Mouse (Mus musculus): Measurements from ENCODE around the gene Lrrc4.

Gene Lrrc4

DNA sequence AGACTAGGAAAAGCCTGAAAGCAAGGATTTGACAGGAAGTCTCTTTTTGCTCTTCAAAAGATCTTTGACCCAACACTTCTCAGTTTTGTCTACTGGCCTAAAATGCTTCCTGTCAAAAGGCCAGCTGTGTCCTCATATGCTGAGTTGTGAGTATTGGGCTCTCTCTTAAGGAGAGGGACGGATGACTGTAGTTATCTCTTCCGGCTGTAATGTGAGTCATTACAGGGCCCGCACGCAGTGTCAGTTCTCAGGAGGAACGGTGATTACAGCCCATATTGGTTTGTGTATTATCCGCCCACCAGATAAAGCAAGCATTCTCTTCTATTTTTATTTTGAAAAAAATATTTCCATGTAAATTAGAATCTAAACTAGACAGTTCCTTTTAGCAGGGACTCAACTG lies 209.0 kb downstream of the Lrrc4 start:
- DNase-seq (ENCODE audit: low read depth in 1 of 2, low spot score in 2 of 2) = no peak

GRCm38 (mm10) chr6:28621961-28622360 lies 209.6 kb downstream of the Lrrc4 start:
- no peak for DNase-seq (ENCODE audit: low read depth in 1 of 2, low spot score in 2 of 2)

DNA sequence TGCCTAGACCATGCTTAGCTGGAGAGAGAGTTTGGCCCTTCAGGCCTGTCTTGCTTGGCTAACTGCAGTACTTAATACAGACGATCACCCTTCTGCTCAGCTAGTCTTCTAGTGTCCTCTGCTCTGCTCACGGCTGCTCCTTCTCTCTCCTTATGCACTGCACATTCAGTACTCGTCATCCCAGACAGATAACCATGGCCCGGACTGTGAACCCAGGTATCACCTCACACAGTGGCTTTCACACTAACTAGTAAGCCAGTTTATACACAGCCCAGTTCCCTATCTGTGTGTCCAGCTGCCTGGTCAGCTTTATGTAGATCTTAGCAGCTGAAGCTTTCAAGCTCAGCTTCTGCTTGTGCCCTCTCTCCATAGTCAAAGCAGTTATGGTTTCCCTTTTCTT lies 210.1 kb downstream of the Lrrc4 start:
- DNase-seq (ENCODE audit: low read depth in 1 of 2, low spot score in 2 of 2) = no peak

DNA sequence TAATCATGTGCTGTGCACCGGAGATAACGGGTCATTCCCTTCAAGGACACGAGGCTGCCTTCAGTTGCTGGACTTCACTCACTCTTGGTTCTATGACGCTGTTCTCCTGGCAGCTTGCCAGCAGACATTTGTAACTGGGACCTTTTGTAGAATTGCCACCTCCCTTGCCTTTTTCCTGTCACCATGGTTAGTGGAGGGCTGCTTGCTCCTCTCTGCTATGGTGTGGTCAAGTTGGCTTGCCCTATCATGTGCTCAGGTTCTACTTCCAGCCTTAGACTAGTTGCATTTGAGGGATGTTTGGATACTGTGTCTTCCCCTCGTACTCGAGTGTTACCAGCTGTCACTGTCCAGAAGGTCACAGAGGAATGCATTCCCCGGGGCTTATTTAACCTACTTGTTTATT lies 212.8 kb downstream of the Lrrc4 start:
- DNase-seq (ENCODE audit: low read depth in 1 of 2, low spot score in 2 of 2) = no peak

DNA sequence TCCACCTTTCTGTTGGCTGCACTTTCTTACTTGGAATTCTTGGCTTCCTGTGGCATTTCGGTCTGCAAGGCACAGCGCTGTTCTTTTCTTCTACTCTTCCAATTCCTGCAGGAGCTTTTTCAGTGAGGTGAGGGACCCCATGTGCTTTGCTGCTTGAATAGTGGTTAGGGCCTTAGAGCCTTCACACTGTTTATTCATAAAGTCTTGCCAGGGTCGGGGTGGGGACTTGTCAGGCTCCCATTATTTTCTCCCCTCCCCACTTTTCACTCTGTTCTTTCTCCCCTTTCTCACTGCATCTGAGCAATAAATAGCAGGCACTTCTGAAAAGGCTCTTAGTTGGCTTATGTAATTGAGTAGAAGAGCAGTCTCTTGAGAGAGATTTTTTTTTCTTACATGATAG lies 213.2 kb downstream of the Lrrc4 start:
- no peak for DNase-seq (ENCODE audit: low read depth in 1 of 2, low spot score in 2 of 2)

GRCm38 (mm10) chr6:28615966-28616365 lies 215.6 kb downstream of the Lrrc4 start:
- DNase-seq (ENCODE audit: low read depth in 1 of 2, low spot score in 2 of 2) = no peak

DNA sequence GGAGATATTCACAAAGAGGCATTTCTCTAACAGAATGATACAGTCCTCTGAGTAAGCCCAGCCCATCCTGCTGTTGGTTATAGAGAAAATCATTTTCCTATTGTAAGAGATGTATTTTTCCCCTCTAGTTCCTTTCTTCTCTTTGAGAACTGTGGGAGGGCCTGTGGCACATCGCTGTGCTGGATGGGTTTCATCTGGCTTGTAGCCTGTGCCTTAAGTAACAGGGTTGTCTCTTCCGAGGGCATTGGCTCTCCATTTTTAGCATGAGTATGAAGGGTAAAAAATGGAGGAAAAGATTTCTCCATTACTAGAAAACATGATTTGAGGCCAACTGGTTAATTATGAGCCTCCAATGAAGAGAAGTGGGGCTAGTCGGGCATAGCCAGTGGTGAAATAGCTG lies 216.1 kb downstream of the Lrrc4 start:
- DNase-seq (ENCODE audit: low read depth in 1 of 2, low spot score in 2 of 2) = no peak

- DNase-seq (ENCODE audit: low read depth in 1 of 2, low spot score in 2 of 2) = no peak
Observed at GRCm38 (mm10) chr6:28614856-28615255, 216.7 kb downstream of the Lrrc4 start.

DNA sequence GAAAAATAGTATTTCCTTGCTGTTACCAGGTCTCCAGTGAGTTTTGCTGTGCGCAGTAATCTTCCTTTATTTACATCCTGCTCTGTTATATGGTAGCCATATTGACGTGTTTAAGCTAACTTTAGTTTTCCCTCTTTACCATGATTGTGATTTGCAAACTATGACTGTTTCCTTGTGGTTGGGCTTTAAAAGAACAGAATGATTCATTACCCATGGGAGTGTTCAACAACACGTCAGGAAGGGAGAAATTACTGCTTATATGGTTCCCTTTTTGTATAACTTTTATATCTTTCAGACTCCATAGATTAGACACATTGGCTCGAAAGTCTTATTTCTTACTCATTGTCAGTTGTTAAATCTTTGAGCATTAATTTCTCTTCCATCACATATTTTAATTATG lies 218.1 kb downstream of the Lrrc4 start:
- no peak for DNase-seq (ENCODE audit: low read depth in 1 of 2, low spot score in 2 of 2)

Measured in monocyte, adult 2 months (primary cell).